Mouse (Mus musculus) forebrain, embryonic 11.5 days (tissue): ENCODE measurements around the gene Wdr62. TPM values are rescaled to one million over a fixed set of nuclear protein-coding genes. Genes with fewer than 3 reads are reported as not detected.
A peak's percentile ranks its signal among the peaks of the same experiment; 100 is the strongest.

ENCODE experiments used
- ATAC-seq: fragments of 200-750 bp; cut with Nextera tagmentation; replicated peaks from 2 replicates; pipeline ENCODE4 v1.8.0; 2017; ENCODE audit warnings: moderate TSS enrichment; ENCODE audit not compliant: low FRiP score
- DNase-seq: peaks from one replicate; pipeline ENCODE4 v3.0.0-alpha.2; 2017; ENCODE audit warnings: low spot score
- H3K27ac ChIP-seq: fragments of 300-500 bp; sonication (generic); 2 replicates; pipeline ENCODE4 v1.5.1; 2014; ENCODE audit warnings: low read depth, low read length
- H3K27me3 ChIP-seq: fragments of 300-500 bp; sonication (generic); 2 replicates; pipeline ENCODE4 v1.6.1; 2014; ENCODE audit warnings: mild to moderate bottlenecking, low read length, mixed read lengths; ENCODE audit not compliant: control insufficient read depth, insufficient read depth
- H3K36me3 ChIP-seq: fragments of 300-500 bp; sonication (generic); 2 replicates; pipeline ENCODE4 v1.6.1; 2014; ENCODE audit warnings: mild to moderate bottlenecking, low read length, moderate library complexity, mixed read lengths; ENCODE audit not compliant: control insufficient read depth, insufficient read depth
- H3K4me1 ChIP-seq: fragments of 300-500 bp; sonication (generic); replicated peaks from 2 replicates; pipeline ENCODE4 v1.6.1; 2014; ENCODE audit warnings: low read length, mixed read lengths; ENCODE audit not compliant: control insufficient read depth, insufficient read depth
- H3K4me2 ChIP-seq: fragments of 300-500 bp; sonication (generic); 2 replicates; pipeline ENCODE4 v1.6.1; 2014; ENCODE audit warnings: low read depth, mild to moderate bottlenecking, low read length, moderate library complexity, mixed read lengths; ENCODE audit not compliant: severe bottlenecking
- H3K4me3 ChIP-seq: fragments of 300-500 bp; sonication (generic); 2 replicates; pipeline ENCODE4 v1.5.1; 2014; ENCODE audit warnings: low read depth, low read length
- H3K9ac ChIP-seq: fragments of 300-500 bp; sonication (generic); 2 replicates; pipeline ENCODE4 v1.6.1; 2014; ENCODE audit warnings: low read length
- H3K9me3 ChIP-seq: fragments of 300-500 bp; sonication (generic); 2 replicates; pipeline ENCODE4 v1.6.1; 2016; ENCODE audit warnings: low read length, mixed read lengths; ENCODE audit not compliant: control insufficient read depth
- WGBS: fragments of 180-500 bp; shearing (Covaris S2); extraction: QIAGEN DNeasy Blood & Tissue Kit; methylation state at CpG from one replicate; pipeline ENCODE4 v1.1.7; 2014; 5-methylcytosine and 5-hydroxymethylcytosine counted together
- polyA plus RNA-seq: library from polyadenylated mRNA; unstranded; fragments of >200 nt; fragmentation: Nextera tagmentation; extraction: Ambion mirVana; gene quantifications from 2 replicates; pipeline ENCODE4 v1.2.1, GENCODE M21; 2014

The Wdr62 gene
- polyA plus RNA-seq, 1 experiment from 2014 or later: 21.7 TPM

DNA sequence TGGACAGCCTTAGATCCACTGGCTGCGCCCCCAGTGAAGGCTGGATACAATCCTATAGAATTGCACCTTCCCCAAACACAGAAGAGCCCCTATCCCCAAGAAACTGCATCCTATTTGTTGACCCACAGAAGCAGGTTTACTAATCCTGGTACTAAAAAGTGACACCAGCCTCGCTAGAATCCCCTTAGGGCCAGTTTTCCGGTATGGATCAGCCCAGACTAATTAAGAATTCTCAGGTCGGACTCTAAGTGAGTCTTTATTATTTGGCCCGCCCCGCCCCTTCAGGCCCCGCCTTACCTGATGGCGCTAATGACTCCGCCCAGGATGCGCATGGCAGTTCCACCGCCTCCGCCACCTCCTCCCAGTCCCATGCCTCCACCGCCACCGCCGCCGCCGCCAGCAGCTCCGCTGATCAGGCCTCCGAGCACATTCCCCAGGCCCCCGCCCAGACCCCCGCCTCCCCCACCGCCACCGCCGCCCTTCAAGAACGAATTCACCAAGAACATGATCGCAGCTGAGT is 86.6 kb downstream of the Wdr62 start:
- H3K4me2 ChIP-seq: peak overlapping the region; percentile 79
- H3K9me3 ChIP-seq: no peaks in the 10 kb centered on the region
- peaks cover 10% of the 10 kb centered on the region for H3K4me1 ChIP-seq
- H3K9ac ChIP-seq: peak overlapping the region; percentile 76
- DNase-seq (peak; percentile 89), ATAC-seq (peak; percentile 79)
- peak overlapping the region; percentile 72 for H3K4me3 ChIP-seq
- H3K27ac ChIP-seq: no peak overlapping the region
- H3K27me3 ChIP-seq: no peaks in the 10 kb centered on the region
- H3K36me3 ChIP-seq: no peaks in the 10 kb centered on the region; the same call in 1 of the 2 replicates
- 1% methylated on average over 26 of the region's 26 CpGs for whole genome bisulfite sequencing

DNA sequence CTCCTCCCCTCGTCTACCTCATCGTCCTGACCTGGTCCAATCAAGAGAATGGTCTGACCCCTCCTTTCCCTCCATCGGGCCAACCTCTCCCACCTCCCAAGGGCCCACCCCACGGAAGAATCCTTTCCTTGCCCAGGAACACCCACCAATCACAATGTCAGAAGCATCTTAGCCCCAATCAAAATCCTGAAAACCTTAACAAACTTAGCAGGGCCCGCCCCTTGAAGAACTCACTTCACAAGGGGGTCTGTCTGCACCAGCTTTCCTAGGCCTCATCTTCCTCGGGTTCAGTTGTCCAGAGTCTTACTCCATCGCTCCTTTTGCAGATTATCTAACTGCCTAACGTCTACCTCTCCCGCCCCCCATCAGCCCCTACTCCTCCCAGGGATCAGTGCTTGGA is 87.2 kb downstream of the Wdr62 start:
- no peaks in the 10 kb centered on the region for H3K27me3 ChIP-seq
- 14% methylated on average over 9 of the region's 9 CpGs for WGBS
- H3K4me2 ChIP-seq: peak overlapping the region; percentile 79
- DNase-seq (no peak), ATAC-seq (no peak)
- peak overlapping the region; percentile 72 for H3K4me3 ChIP-seq
- peaks cover 10% of the 10 kb centered on the region for H3K4me1 ChIP-seq
- H3K27ac ChIP-seq: no peak overlapping the region
- no peaks in the 10 kb centered on the region for H3K9me3 ChIP-seq
- peaks cover 1% of the 10 kb centered on the region for H3K36me3 ChIP-seq
- peak overlapping the region; percentile 76 for H3K9ac ChIP-seq

DNA sequence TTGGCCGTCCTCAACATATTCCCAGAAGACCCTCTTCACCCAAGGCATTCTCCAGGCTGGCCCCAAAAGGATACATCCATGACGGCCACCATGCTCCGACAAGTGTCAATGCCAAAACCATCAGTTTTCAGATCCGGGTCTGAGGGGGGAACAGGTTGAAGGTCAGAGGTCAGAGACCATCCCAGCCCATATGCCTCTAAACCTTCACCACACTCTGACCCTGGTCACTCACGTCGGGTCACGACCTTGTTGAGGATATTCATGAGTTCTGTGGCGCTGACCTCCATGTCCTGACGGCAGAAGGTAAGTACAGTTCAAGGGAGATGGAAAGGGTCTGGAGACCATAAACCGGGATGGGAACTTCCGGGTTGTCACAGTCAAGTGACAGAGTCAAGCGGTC is 88.1 kb downstream of the Wdr62 start:
- WGBS: 91% methylated on average over 12 of the region's 12 CpGs
- Histone ChIP-seq H3K4me1 (peaks cover 10% of the 10 kb centered on the region), H3K4me2 (no peak overlapping the region), H3K4me3 (no peak overlapping the region), H3K36me3 (peaks cover 4% of the 10 kb centered on the region), H3K27ac (no peak overlapping the region), H3K9me3 (no peaks in the 10 kb centered on the region), H3K9ac (no peak overlapping the region), H3K27me3 (no peaks in the 10 kb centered on the region)
- DNase-seq: no peak
- ATAC-seq: no peak

Other genes with a start within 250 kb of the Wdr62 start
- gene Zfp14, start 229.0 kb downstream of the Wdr62 start, polyA plus RNA-seq: 5.6 and 6.2 TPM in 2 replicates
- 6.6 and 7.5 TPM in 2 replicates for gene Zfp82, start 207.5 kb downstream of the Wdr62 start, polyA plus RNA-seq
- 1.9 and 2.9 TPM in 2 replicates for gene Gm26920, start 190.0 kb downstream of the Wdr62 start, polyA plus RNA-seq
- 12.8 and 13.8 TPM in 2 replicates for gene Zfp566, start 189.9 kb downstream of the Wdr62 start, polyA plus RNA-seq
- 121 and 124 TPM in 2 replicates for gene Zfp260, start 185.6 kb downstream of the Wdr62 start, polyA plus RNA-seq
- gene Zfp382, start 158.5 kb downstream of the Wdr62 start, polyA plus RNA-seq: 12.6 and 15.3 TPM in 2 replicates
- 14.0 and 15.5 TPM in 2 replicates for gene Zfp146, start 110.7 kb downstream of the Wdr62 start, polyA plus RNA-seq
- 3.5 and 3.9 TPM in 2 replicates for gene Cox7a1, start 96.3 kb downstream of the Wdr62 start, polyA plus RNA-seq
- 39.7 and 47.7 TPM in 2 replicates for gene Capns1, start 81.6 kb downstream of the Wdr62 start, polyA plus RNA-seq
- 166 and 167 TPM in 2 replicates for gene Polr2i, start 48.5 kb downstream of the Wdr62 start, polyA plus RNA-seq
- gene Tbcb, start 48.1 kb downstream of the Wdr62 start, polyA plus RNA-seq: 235 and 270 TPM in 2 replicates
- not detected in 2 replicates for gene Ovol3, start 44.7 kb downstream of the Wdr62 start, polyA plus RNA-seq
- gene Thap8, start 325 bp downstream of the Wdr62 start, polyA plus RNA-seq: 0.13 and 0.56 TPM in 2 replicates
- gene Clip3, start 11.3 kb upstream of the Wdr62 start, polyA plus RNA-seq: 98.8 and 110 TPM in 2 replicates
- gene Alkbh6, start 28.3 kb upstream of the Wdr62 start, polyA plus RNA-seq: 71.3 and 83.8 TPM in 2 replicates
- gene Syne4, start 34.4 kb upstream of the Wdr62 start, polyA plus RNA-seq: 29.2 and 30.2 TPM in 2 replicates
- gene E130208F15Rik, start 41.3 kb upstream of the Wdr62 start, polyA plus RNA-seq: not detected in 2 replicates
- gene Sdhaf1, start 43.5 kb upstream of the Wdr62 start, polyA plus RNA-seq: 21.8 and 23.5 TPM in 2 replicates
- gene Lrfn3, start 82.4 kb upstream of the Wdr62 start, polyA plus RNA-seq: 7.2 TPM in 2 replicates
- gene Tyrobp, start 133.3 kb upstream of the Wdr62 start, polyA plus RNA-seq: 9.6 and 15.2 TPM in 2 replicates
- gene Hcst, start 139.4 kb upstream of the Wdr62 start, polyA plus RNA-seq: 1.0 TPM in 1 of 2 replicates, not detected in the other
- 1.3 and 1.6 TPM in 2 replicates for gene Nfkbid, start 141.3 kb upstream of the Wdr62 start, polyA plus RNA-seq
- gene Aplp1, start 165.1 kb upstream of the Wdr62 start, polyA plus RNA-seq: 99.2 and 108 TPM in 2 replicates
- gene Kirrel2, start 177.3 kb upstream of the Wdr62 start, polyA plus RNA-seq: 0.55 and 0.61 TPM in 2 replicates
- 0.21 and 0.24 TPM in 2 replicates for gene Nphs1, start 177.9 kb upstream of the Wdr62 start, polyA plus RNA-seq
- not detected in 2 replicates for gene Prodh2, start 213.2 kb upstream of the Wdr62 start, polyA plus RNA-seq